Mouse (Mus musculus) hindbrain, postnatal 0 days (tissue): ENCODE data around the gene Esyt1. TPM values are rescaled to one million over a fixed set of nuclear protein-coding genes. Genes with fewer than 3 reads are reported as not detected.

Experiments
- ATAC-seq: fragments of 200-750 bp; cut with Nextera tagmentation; 2 replicates; pipeline ENCODE4 v1.8.0; 2017; ENCODE audit warnings: mild to moderate bottlenecking, moderate TSS enrichment, moderate library complexity
- DNase-seq: peaks from one replicate; pipeline ENCODE4 v3.0.0-alpha.2; 2015; ENCODE audit warnings: low spot score
- H3K27ac ChIP-seq: fragments of 300-500 bp; sonication (generic); 2 replicates; pipeline ENCODE4 v1.5.1; 2014; ENCODE audit warnings: mild to moderate bottlenecking
- H3K27me3 ChIP-seq: fragments of 300-500 bp; sonication (generic); 2 replicates; pipeline ENCODE4 v1.6.1; 2014; ENCODE audit warnings: low read length, mixed read lengths; ENCODE audit not compliant: insufficient read depth
- H3K36me3 ChIP-seq: fragments of 300-500 bp; sonication (generic); 2 replicates; pipeline ENCODE4 v1.6.1; 2014; ENCODE audit warnings: low read length, mixed read lengths; ENCODE audit not compliant: insufficient read depth
- H3K4me1 ChIP-seq: fragments of 300-500 bp; sonication (generic); 2 replicates; pipeline ENCODE4 v1.6.1; 2014; ENCODE audit warnings: antibody characterized with exemption, low read length, mixed read lengths; ENCODE audit not compliant: insufficient read depth
- H3K4me2 ChIP-seq: fragments of 300-500 bp; sonication (generic); 2 replicates; pipeline ENCODE4 v1.6.1; 2014; ENCODE audit warnings: low read depth, mild to moderate bottlenecking, low read length, moderate library complexity, mixed read lengths
- H3K4me3 ChIP-seq: fragments of 300-500 bp; sonication (generic); 2 replicates; pipeline ENCODE4 v1.5.1; 2014; ENCODE audit warnings: low read length
- H3K9ac ChIP-seq: fragments of 300-500 bp; sonication (generic); replicated peaks from 2 replicates; pipeline ENCODE4 v1.6.1; 2014; ENCODE audit warnings: mild to moderate bottlenecking, low read length, moderate library complexity, mixed read lengths
- H3K9me3 ChIP-seq: fragments of 300-500 bp; sonication (generic); 2 replicates; pipeline ENCODE4 v1.6.1; 2016; ENCODE audit warnings: low read length, mixed read lengths
- CTCF ChIP-seq: IDR thresholded peaks from 2 replicates; pipeline ENCODE4 v1.5.1; 2016; ENCODE audit warnings: antibody characterized with exemption, control low read depth, low read depth
- WGBS: fragments of 180-500 bp; shearing (Covaris S2); extraction: QIAGEN DNeasy Blood & Tissue Kit; methylation state at CpG from one replicate; pipeline ENCODE4 v1.1.7; 2014; 5-methylcytosine and 5-hydroxymethylcytosine counted together
- polyA plus RNA-seq: library from polyadenylated mRNA; unstranded; fragments of >200 nt; fragmentation: Nextera tagmentation; extraction: Ambion mirVana; gene quantifications from 2 replicates; pipeline ENCODE4 v1.2.1, GENCODE M21; 2015
- total RNA-seq: library from RNA; depleted of rRNA; stranded (reverse); fragments of >200 nt; gene quantifications from 2 replicates; pipeline ENCODE4 v1.2.3, GENCODE M21; 2014

Esyt1 gene
- total and polyA plus RNA-seq, 2 experiments from 2014 or later, result 13.3 to 22.9 TPM

- Histone ChIP-seq H3K4me2 (peak overlapping the region; percentile 81), H3K36me3 (no peaks in the 10 kb centered on the region), H3K4me1 (peaks cover 12% of the 10 kb centered on the region), H3K9ac (peak overlapping the region; percentile 54), H3K4me3 (peak overlapping the region; percentile 61), H3K27ac (peak overlapping the region; percentile 85), H3K27me3 (no peaks in the 10 kb centered on the region), H3K9me3 (no peaks in the 10 kb centered on the region)
- DNase-seq, result peak; percentile 61
- WGBS, result 2% methylated on average over 21 of the region's 21 CpGs
- peak; percentile 17; the same call in 1 of the 2 replicates for TF ChIP-seq CTCF
- ATAC-seq, result peak; percentile 31
Observed at GRCm38 (mm10) chr10:128499116-128499671, 26.5 kb downstream of the Esyt1 start.

DNA sequence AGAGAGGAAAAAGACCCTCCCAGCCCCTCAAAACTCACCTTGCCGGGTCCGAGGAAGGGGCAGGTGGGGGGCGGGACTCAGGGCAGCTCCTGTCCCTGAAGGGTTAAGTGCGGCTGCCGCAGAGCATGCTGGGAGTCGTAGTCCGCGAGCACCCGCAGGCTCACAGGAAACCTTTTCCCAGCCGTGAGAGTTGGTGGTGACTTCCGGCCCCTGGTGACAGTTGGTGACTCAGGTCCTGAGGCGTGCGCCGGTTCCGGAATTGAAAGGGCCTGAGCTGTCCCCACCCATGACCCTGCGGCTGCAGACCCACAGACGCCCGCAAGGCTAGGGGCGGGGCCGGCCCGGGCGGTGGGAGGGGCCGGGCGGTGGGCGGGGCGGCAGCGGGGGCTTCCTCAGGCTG lies 27.1 kb downstream of the Esyt1 start, which contains the start of gene Myl6b:
Gene Myl6b, minus strand, starts transcription at position 96 of the 400 bp plus-strand sequence.
- Histone ChIP-seq H3K4me3 (peak within 1 kb of the TSS; percentile 61), H3K9ac (peak within 1 kb of the TSS; percentile 54), H3K27ac (peak within 1 kb of the TSS; percentile 85), H3K4me1 (peaks cover 12% of the 10 kb centered on the region), H3K36me3 (no peaks in the 10 kb centered on the region), H3K4me2 (peak within 1 kb of the TSS; percentile 81), H3K9me3 (no peaks in the 10 kb centered on the region), H3K27me3 (no peaks in the 10 kb centered on the region)
- no peak for TF ChIP-seq CTCF
- DNase-seq, result peak; percentile 97
- ATAC-seq, result peak; percentile 87
- 0% methylated on average over 27 of the region's 27 CpGs for WGBS

DNA sequence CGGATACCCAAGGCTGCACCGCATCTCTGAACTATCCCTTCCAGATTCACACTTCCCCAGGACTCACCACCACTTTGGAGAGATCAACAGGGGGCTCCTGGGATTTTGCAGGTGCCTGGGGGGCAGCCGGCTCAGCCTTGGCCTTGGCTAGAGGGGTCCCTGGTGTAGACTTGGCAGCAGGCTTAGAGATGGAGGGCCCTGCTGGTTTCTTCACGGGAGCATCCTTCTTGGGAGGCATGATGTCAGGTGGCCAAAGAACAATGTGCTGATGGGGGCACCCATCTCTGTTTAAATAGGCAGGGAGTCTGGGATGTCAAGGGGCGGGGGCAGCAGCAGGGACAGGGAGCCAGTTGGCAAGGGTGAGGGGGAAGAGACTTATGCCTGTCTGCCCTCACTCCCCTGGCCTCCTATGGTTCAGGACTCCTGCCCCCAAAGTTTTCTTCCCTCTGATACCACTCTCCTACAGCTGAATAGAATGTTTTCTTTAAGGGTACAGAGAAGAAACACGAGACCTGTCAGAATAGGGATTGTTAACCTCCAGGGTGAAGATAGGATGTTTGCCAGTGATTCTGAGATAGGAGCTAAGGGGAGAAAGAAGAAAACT lies 28.4 kb downstream of the Esyt1 start:
- no peaks in the 10 kb centered on the region for H3K27me3 ChIP-seq
- ATAC-seq (no peak), DNase-seq (no peak)
- H3K9me3 ChIP-seq, result no peaks in the 10 kb centered on the region
- no peaks in the 10 kb centered on the region for H3K36me3 ChIP-seq
- no peak overlapping the region for H3K4me3 ChIP-seq
- no peak for TF ChIP-seq CTCF
- peaks cover 12% of the 10 kb centered on the region for H3K4me1 ChIP-seq
- H3K4me2 ChIP-seq, result no peak overlapping the region
- H3K9ac ChIP-seq, result no peak overlapping the region
- WGBS, result 40% methylated on average over 6 of the region's 6 CpGs
- no peak overlapping the region for H3K27ac ChIP-seq

DNA sequence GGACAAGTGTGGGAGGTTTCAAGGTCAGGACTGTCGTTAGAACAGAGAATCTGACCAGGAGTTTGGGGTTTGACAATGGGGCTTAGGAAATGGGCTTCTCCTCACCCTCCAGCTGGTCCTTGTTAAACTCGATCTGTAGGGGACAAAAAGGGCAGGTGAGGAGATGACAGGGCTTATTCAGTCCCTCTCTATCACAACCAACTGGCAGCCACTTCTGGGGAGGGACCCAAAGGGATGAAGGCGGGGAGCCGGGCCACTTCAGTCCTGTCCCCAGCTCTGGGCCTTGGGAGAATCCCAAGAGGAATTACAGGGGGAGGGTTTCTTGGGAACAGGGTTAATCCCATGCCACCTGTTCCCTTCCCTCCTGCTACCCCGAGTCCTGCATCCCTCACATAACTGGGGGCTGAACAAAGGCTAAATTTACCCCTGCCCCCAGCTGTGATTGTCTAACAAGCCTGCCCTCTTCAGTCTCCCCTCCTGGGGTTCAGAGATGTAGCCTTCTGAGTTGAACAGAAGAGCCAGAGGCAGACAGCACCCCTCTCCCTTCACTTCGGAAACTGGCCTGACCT lies 29.1 kb downstream of the Esyt1 start:
- H3K4me3 ChIP-seq, result no peak overlapping the region
- ATAC-seq (no peak), DNase-seq (no peak)
- WGBS, result 44% methylated on average over 6 of the region's 6 CpGs
- no peaks in the 10 kb centered on the region for H3K27me3 ChIP-seq
- H3K4me2 ChIP-seq, result no peak overlapping the region
- no peak overlapping the region for H3K27ac ChIP-seq
- H3K9ac ChIP-seq, result no peak overlapping the region
- peaks cover 13% of the 10 kb centered on the region for H3K4me1 ChIP-seq
- no peaks in the 10 kb centered on the region for H3K36me3 ChIP-seq
- H3K9me3 ChIP-seq, result no peaks in the 10 kb centered on the region
- no peak for TF ChIP-seq CTCF

GRCm38 (mm10) chr10:128495903-128496302 lies 29.8 kb downstream of the Esyt1 start:
- no peak for TF ChIP-seq CTCF
- peaks cover 20% of the 10 kb centered on the region for H3K4me1 ChIP-seq
- WGBS, result 73% methylated on average over 4 of the region's 4 CpGs
- H3K36me3 ChIP-seq, result no peaks in the 10 kb centered on the region; the same call in 1 of the 2 replicates
- no peak overlapping the region for H3K4me3 ChIP-seq
- ATAC-seq, result no peak
- no peak overlapping the region for H3K4me2 ChIP-seq
- no peak overlapping the region for H3K9ac ChIP-seq
- no peaks in the 10 kb centered on the region for H3K9me3 ChIP-seq
- H3K27me3 ChIP-seq, result no peaks in the 10 kb centered on the region
- DNase-seq, result no peak
- H3K27ac ChIP-seq, result no peak overlapping the region

GRCm38 (mm10) chr10:128495270-128495669 lies 30.4 kb downstream of the Esyt1 start:
- no peaks in the 10 kb centered on the region for H3K9me3 ChIP-seq
- H3K4me3 ChIP-seq, result peak overlapping the region; percentile 59; the same call in 1 of the 2 replicates
- H3K27ac ChIP-seq, result peak overlapping the region; percentile 91; the same call in 1 of the 2 replicates
- peaks cover 20% of the 10 kb centered on the region for H3K4me1 ChIP-seq
- H3K36me3 ChIP-seq, result peaks cover 3% of the 10 kb centered on the region; the same call in 1 of the 2 replicates
- H3K27me3 ChIP-seq, result no peaks in the 10 kb centered on the region
- no peak for ATAC-seq
- no peak for DNase-seq
- WGBS, result 70% methylated on average over 2 of the region's 2 CpGs
- TF ChIP-seq CTCF, result peak; percentile 36; the same call in 1 of the 2 replicates
- H3K9ac ChIP-seq, result 0 out of 2 replicates have a peak overlapping the region, but pooled peaks have one; percentile 75
- peak overlapping the region; percentile 71 for H3K4me2 ChIP-seq
